Mouse (Mus musculus) left cerebral cortex, postnatal 36 days (tissue): ENCODE data around the gene Psmb2. TPM values are rescaled to one million over a fixed set of nuclear protein-coding genes. Genes with fewer than 3 reads are reported as not detected.

Experiments
- DNase-seq, 2 experiments: peaks; one replicate each; pipeline ENCODE4 v3.0.0; 2021 to 2022; ENCODE audit warnings: low spot score in 2 of 2, mixed read lengths in 1 of 2
- intact Hi-C: fragments of 180-260 bp; cut with DNase I; formaldehyde crosslinking; loops from one replicate; pipeline ENCODE4 v1.15.1; 2025
- total RNA-seq, 2 experiments: library from RNA; stranded (reverse); gene quantifications; 2 replicates each; pipeline ENCODE4 v1.2.3; 2021

Psmb2 gene
- total RNA-seq, 2 experiments from 2014 or later: 95.5 to 100 TPM

DNA sequence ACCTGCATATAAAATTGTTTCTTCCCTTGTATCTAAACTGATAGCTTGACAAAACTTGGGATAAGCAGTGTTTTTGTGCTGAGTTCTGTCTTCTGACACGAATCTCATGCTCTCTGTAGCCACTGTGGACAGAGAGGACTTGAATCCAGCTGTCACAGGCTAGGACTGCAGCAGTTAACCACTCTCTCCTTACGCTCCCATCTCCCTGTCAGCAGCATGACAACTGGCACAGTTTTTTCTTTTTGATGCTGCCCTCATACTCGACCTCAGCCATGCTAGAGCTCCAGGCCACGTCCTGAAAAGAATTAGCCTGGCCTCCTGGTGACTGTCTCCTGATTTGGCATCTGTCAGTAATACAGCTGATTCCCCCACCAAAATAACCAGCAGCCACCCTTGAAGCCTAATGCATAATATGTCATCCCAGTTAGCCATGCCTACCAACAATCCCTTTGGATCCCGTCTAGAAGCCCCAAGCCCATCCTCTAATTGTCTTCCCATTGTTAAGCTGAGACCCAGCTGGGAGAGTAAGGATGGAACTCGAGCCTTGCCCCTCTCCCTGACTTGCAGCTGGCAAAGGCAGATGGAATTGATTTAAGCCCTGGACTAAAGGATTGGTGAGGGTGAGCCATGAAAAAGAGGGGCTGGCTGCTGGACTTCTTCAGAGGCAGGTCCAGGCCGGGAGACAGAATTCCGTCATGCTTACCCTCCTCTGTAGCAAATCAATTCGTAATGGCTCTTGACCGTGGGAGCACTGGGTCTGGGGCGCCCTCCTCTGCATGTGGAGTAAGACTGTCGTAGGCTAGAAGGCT lies 29.4 kb downstream of the Psmb2 start:
- intact Hi-C loops: no loop called here
- DNase-seq: no peak

DNA sequence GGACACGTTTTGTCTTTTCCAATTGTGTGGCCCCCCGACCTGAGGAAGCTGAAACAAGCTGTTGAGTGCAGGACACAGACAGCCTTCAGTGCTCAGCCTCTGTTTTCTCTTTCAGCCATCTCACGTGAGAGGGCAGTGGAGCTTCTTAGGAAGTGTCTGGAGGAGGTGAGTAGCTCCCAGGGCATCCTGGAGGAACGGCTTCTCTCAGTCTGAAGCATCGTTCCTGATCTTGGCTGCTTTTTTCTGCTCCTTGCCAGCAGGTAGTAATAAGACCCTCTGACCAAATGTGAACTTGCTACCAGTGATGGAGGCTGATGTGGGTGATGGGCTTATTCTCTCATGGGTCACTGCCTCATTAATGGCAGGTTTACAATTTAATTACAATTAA lies 30.0 kb downstream of the Psmb2 start:
- DNase-seq: no peak
- intact Hi-C loops: no loop called here

DNA sequence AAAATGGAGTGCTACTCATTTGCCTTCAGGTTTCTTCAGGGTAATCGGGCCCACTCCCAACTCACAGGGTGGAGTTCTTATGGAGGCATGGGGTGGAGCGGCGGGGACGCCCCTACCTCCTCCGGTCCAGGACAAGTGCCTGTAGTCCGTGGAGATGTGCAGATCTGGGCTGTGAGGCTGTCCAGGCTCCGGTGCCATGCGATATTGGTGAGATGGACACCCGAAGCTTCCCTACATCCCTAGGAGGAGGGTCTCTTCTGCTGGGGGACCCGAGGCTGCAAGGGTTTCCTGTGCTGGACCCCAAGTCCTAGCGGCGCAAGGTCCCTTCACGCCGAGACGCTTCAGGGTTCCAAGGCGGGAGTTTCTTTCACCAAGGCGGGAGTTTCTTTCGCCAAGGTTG lies 54.7 kb downstream of the Psmb2 start:
- no peak for DNase-seq
- intact Hi-C loops: no loop called here

DNA sequence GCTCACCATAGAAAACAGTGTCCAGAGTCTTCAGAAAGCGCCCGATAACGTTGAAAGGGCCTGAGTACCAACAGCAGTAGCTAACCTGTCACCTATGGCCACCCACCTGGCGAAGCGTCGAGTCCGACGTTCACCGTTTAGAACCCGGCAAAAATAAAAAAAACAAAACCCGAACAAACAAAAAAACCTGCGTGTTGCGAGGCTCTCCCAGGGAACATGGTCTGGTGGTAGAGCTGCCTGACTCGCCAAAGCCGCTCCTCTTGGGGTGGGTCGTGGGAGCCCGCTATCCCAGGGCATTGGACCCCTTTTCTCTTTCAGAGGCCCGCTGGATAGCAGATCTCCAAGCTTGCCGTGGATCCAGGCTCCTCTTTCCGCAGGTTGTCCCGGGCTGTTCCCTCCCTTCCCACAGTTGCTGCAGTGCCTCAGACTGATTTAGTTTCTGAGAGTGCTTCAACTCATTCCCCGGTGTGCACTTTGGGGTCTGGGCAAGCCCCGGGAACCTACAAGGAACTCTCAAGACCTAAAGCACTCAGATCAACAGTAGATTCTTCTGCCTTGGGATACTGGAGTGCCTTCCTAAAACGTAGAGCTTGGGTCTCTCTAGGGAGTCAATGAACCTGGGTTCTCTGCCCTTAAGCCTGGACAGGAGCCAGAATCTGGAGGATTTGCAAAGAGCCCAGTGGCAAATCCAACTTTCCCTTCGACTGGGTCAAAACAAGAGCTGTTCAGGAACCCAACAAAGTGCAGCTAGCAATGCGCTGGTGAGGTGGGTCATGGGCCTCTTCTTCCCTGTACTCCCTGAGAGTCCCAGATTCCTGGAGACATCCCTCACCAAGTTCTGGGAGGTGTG lies 55.3 kb downstream of the Psmb2 start:
- intact Hi-C loops: no loop called here
- no peak for DNase-seq

DNA sequence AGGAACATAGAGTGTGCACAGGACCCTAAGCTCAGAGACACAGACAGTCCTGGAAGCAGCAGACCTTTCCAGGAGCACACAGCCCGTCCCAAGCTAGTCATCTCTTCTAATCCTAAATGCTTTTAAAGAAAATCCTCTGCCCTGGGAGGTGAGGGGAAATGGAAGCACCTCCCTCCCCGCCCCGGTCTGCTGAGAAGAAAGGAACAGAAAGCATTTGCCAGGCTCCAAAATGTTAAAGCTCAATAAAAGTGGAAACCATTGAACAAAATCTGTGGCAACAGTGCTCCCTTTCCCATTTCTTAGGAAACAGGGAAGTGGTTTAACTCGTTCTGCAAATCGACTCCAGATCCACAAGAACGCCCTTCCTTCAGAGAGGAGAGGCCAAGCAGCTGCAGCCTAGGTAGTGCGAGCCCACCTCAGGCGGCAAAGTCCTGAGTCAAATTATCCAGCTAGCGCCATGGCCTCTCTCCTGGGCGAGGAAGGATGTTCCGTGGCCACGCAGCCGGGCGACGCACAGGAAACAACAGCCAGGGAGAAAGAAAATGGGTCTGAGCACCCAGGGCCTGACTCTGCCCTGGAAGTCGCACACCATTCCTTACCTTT lies 56.7 kb downstream of the Psmb2 start:
- intact Hi-C loops: no loop called here
- no peak for DNase-seq

DNA sequence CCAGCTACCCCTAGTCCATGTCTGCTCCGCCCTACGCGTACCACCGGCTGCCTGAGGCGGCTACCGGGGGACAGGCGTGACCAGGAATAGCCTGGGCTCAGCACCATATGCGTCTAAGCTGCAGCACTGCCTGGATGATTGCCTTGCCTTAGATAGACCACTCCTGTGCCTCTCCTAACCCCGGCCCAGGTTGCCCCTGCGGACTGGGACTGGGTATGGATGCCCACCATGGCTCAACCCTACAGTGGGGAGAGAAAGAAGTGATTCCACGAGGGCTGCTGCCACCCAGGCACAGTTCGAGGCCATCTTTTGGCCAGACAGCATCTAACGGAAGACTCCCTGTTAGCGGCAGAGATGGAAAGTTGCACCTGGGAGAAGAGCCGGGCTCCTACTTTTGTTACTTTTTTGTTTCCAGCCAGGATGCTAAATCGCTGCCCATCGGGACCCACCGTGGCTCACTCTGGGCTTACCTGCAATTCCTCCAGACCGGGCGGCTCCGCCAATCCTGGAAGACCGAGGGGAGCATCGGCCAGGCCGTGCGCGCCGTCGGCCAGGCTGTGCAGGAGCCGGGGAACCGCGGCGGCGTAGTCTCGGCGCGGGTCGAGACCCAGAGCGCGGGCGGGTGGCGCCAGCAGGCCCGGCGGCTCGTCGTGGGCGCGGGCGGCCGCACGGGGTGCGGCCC lies 57.4 kb downstream of the Psmb2 start:
- intact Hi-C loops: no loop called here

DNA sequence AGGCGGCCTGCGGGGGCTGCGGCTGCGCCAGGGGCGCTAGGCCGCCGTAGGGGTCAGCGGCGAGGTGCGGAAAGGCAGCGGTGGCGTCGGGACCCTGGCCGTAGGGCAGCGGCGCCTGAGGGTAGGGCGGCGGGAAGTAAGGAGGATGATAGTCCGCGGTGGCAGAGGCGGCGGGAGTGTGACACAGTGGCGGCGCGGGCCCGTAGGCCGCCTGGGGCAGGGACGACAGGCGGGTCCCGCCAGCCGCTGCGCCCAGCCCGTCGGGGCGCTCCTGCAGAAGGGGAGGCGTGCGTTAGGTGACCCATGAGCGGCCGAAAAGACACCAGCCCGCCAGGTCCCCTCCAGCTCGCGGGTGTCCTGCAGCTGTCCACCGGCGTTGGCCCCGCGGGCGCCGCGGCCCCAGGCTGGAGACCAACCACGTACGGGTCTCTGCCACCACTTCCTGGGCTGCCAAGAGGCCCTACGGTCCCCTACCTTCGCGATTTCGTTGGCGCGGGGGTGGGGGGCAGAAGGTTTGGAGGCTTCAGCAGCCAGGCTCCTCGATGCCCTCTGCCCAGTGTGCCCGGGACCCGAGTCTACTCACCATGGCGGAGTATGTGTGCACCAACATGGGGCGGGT lies 58.1 kb downstream of the Psmb2 start:
- intact Hi-C loops: no loop called here
- no peak for DNase-seq

More for the DNA sequence above, 57.4 kb downstream of the Psmb2 start:
- DNase-seq: no peak

DNA sequence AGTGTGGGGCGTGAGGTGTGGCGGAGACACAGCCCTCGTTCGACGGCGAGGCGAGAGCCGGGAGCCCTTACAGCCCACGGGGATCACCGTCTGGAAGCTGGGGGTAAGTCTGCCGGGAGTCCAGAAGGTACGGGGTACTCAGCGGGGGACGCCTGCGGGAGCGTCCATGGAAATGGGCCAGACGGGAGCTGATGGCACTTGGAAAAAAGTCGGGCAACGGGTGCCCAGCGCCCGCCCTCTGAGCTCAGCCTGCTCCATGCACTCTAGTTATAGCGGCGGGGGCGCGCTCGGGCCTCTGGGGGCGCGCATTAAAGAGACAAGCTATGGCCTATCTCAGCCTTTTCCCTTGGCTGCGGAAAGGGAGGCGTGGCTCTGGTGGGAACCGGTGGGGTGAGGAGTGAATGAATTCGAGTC lies 58.6 kb downstream of the Psmb2 start, which contains the start of gene Tfap2e:
Tfap2e (minus strand) TSS at position 240 of the 414 bp plus-strand sequence.
- no peak for DNase-seq
- intact Hi-C loops: loop anchor here (1.0 kb wide), 1 partner anchor 135 kb away; no protein-coding TSS in a partner anchor

DNA sequence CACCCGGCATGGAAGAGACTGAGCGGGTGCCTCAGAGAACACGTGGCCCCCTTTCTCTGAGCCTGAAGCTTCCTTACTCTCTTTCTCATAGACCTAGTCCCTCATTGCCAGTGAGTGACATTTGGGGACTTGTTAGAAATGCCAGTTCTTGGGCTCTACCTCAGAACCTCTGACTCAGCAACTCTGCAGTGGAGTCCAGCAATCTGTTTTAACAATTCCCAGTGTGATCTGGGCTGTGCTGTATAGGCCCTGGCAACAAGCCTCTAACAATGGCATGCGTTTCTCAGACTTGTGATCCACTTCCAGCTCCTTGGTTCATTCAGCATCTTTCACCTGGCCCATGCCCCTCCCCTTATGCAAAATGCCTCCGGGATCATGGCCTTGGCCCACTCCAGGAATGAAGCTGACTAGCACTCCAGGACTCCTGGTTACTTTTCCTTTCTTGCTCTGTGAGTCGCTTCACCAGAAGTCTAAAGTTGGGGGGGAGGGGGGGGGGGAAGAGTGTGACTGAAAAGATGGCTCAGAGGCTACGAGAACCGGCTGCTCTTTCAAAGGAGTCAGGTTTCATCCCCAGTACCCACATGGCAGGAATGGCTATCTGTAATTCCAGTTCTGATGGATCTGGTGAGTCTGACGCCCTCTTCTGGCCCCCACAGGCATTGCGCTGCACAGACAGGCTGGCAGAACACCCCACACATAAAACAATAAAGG lies 62.7 kb downstream of the Psmb2 start:
- DNase-seq: no peak
- intact Hi-C loops: loop anchor here (5.0 kb wide), 1 partner anchor 183 kb away; the partner anchor contains the start of gene Clspn

DNA sequence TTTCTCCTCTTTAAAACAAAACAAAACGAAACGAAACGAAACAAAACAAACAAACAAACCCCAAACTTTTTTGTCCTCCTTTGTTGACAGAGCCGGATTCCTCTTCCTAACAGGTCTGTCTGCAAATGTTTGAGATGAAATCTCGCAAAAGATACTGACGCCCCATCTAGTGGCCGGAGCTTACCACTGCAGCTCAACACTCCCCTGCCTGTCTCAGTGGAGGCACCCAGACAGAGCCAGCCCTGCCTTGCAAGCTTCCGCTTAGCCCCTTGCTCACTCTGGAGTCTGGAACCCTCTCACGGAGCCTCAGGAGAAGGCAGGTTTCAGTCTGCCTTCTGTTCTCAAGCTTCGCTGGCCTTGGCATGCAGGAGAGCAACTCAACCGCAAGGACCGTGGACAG lies 64.0 kb downstream of the Psmb2 start:
- intact Hi-C loops: loop anchor here (1.0 to 5.0 kb wide), 2 partner anchors 141 to 184 kb away; partner anchors contain the start of gene Clspn
- peak; percentile 75 to 87 for DNase-seq

DNA sequence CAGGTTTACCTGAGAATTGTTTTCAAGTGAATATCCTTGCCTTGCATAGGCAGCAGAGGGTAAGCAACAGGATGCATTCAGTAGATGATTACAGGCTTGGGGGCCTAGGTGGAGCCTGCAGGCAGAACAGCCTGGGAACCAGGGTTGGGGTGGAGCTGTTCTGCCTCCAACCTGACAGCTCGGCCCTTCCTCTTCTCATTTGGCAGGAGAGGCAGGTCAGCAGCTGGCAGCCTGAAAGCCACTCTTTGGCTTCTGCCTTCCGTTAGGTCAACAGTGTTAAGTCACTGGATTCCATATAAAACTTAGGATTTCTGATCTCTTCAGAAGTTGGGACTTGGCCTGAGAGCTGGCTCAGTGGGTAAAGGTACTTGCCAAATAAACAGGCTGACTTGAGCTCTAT lies 65.5 kb downstream of the Psmb2 start:
- DNase-seq: no peak
- intact Hi-C loops: loop anchor here (5.0 kb wide), 1 partner anchor 186 kb away; the partner anchor contains the start of gene Clspn

DNA sequence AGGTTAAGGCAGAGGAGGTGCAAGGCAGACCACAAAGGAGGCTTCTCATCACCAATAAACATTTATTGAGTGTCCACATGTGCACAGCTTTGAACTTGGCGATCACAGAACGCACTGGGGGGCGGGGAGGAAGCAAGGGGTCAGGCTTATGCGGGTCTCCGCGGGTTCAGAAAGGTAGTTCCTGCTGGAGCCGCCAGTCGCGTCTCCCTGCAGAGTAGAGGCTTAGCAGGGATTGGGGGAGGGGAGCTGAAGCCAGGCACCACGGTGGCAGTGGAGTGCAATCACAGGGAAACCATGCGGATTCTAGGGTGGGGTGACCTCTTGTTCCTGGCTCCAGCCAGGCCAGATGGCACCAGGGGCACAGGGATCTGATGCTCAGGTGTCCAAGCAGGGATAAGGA lies 66.3 kb downstream of the Psmb2 start:
- intact Hi-C loops: loop anchor here (5.0 kb wide), 1 partner anchor 186 kb away; the partner anchor contains the start of gene Clspn
- no peak for DNase-seq

DNA sequence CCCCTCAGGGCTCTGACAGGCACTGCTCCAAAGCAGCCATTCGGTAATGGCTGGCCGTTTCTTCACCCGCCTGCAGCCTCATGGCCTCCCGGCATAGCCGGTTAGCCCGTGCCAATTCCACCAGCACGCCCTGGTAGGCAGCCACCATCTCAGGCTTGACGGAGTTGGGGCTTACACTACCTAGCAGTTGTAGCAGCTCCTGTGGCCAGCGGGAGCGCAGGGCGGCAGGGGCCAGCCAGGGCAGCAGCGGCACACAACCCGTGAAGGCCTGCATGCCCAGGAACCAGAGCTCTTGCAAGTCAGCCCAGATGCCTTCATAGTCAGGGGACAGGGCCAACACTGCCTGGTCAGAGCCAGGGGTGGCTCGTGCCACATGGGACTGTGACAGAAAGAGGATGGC lies 67.4 kb downstream of the Psmb2 start:
- DNase-seq: no peak
- intact Hi-C loops: loop anchor here (5.0 kb wide), 1 partner anchor 188 kb away; the partner anchor contains the start of gene Clspn

DNA sequence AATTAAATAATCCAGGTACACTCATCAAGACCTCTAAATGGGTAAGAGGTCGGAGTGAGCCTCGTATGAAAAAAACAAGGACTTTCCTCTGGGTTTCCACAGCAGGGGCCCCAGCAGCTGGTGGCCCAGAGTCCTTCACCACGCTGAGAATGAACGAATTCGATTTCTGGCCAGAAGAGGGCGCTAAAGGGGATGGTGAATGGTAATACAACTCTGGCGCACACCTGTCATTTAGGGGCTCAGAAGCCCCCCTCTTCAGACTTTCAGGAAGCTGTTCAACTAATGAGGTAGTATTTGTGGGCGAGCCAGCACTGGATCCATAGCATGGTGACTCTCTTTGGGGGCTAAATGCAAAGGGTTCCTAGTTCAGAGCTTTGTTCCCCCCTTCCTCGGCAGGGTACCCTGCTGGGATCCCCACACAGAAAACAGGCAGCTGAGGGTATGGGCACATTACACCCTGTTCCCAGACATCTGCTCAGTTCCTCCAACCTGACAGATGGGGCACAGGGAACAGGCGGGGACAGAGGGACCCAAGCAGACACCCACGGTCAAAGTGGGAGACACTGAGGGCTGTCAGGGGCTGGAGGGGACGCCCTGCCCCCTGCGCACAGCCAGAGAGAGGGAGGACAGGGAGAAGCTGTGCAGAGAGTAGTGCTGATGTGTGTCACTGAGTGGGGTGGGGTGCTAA lies 68.2 kb downstream of the Psmb2 start:
- peak; percentile 49 to 57 for DNase-seq
- intact Hi-C loops: no loop called here

DNA sequence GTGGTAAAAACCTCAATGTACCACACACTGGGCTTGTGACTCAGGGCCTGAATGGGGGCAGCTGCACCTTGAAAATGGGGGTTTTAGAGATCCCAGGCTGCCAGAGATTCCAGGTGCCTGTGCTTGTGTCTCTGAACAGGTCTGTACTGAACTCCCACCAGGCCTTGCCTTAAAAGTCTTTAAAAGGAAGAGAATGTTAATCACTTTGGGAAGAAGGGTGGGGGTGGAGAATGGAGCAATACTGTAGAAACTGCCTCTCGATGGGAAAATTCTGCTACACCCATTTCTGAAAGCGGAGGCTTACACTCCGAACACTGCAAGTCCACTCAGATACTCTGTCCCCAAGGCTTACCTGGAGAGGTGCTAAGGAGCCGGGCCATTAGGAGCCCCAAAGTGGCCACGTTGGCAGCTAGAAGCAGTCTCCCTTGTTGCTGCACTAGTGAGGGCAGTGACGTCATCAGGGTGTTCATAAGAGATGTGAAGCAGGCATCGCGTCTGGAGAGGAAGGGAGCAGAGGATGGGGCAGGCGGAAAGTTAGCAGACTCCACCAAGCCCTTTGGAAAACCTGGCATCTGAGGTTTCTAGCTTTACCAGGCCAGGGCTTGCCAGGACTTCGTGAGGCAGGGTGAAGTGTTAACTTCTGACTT lies 68.9 kb downstream of the Psmb2 start:
- intact Hi-C loops: no loop called here
- DNase-seq: no peak

DNA sequence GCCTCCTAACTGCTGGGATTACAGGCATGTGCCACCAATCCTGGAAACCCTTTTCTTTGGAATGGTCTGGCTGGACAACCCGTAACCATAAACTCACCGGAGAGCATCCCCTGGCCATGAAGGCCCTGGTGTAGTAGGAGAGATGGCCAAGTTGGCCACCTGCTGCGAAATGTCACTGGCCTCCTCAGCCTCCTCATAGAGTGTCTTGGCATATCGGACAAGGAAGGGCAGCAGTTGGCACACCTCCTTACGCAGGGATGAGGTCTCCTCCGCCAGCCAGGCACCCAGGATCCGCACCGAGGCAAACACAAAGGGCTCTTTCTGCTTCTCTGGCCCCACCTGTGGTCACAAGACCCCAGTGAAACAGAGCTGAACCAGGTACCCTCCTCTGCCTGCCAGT lies 71.0 kb downstream of the Psmb2 start:
- intact Hi-C loops: no loop called here
- no peak for DNase-seq

DNA sequence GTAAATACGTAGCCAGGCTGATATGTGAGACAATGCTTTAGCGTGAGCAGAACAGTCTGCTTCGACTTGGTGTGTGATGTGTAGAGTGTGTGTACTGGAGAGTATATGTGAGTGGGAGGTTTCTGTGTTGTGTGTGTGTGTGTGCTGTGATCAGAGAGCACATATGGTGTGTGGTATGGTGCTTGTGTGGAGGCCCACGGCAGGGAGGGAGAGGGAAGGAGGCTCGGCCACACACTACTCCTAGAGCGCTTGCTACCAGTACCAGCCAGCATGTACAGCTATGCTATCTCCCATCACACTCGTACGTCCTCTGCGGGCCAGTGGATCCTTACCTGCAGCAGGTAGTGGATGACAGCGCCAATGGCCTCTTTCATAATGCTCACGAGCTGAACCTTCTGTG lies 72.1 kb downstream of the Psmb2 start:
- intact Hi-C loops: no loop called here
- DNase-seq: peak; percentile 55 to 60
